Mouse (Mus musculus): ENCODE results near the gene Rdh7. TPM values are rescaled to one million over a fixed set of nuclear protein-coding genes. Genes with fewer than 3 reads are reported as not detected.
"Not testable (repeated sequence)": the region's sequence is repeated elsewhere in the genome, so short reads cannot be mapped to it uniquely, and the experiment has no call there.

Rdh7 gene
- polyA plus RNA-seq, 1 experiment from 2014 or later: not detected

DNA sequence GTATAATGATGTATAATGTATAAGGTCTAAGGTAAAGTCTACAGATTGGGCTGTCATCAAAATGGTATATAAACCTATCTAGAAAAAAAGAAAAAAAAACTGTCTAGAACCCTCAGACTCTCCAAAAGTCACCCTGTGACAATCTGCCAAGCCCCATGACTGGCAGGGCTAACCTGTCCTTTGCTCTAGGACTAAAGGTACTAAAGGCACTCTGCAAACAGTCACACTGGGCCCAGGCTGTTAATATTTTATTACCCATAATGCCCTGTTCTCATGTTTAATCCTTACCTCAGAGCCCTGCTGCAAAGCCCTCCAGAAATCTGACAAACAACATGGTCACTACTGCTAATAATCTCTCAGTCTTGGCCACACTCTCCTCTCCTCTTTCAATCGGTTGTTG is 2.1 kb downstream of the Rdh7 start:
- Histone ChIP-seq H3K4me1 (peaks cover 7% of the 10 kb centered on the region), H3K4me3 (no peak overlapping the region), H3K36me3 (replicated peaks) (no peaks in the 10 kb centered on the region), H3K27me3 (replicated peaks; ENCODE audit: low read depth, poor library complexity, severe bottlenecking) (no peaks in the 10 kb centered on the region), H3K9me3 (no peaks in the 10 kb centered on the region), H3K27ac (replicated peaks) (no peak overlapping the region)
- 84% methylated on average over 1 of the region's 1 CpGs for WGBS
- DNase-seq (ENCODE audit: low spot score): no peak

DNA sequence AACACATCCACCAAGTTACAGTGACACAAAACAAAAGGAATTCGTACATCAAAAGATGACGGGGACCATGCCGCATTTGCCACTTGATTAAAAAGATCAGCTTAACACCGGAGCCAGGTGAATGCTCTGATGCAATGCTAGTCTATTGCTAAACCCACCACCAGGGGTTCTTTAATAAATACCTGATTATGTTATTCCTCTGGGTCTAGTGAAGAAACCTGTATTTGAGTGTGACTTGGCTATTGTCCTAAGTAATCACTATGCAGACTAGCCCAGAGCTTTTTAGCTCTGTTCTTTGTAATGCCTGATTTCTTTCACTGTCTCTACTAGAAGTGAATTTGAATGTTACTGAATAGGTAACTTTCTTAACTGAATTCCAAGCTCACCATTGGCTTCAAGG is 7.6 kb downstream of the Rdh7 start:
- no peak for DNase-seq (ENCODE audit: low spot score)
- Histone ChIP-seq H3K9me3 (no peaks in the 10 kb centered on the region), H3K27me3 (replicated peaks; ENCODE audit: low read depth, poor library complexity, severe bottlenecking) (no peaks in the 10 kb centered on the region), H3K4me1 (no peaks in the 10 kb centered on the region), H3K4me3 (no peak overlapping the region), H3K36me3 (replicated peaks) (no peaks in the 10 kb centered on the region), H3K27ac (replicated peaks) (no peak overlapping the region)
- WGBS: 87% methylated on average over 4 of the region's 4 CpGs

DNA sequence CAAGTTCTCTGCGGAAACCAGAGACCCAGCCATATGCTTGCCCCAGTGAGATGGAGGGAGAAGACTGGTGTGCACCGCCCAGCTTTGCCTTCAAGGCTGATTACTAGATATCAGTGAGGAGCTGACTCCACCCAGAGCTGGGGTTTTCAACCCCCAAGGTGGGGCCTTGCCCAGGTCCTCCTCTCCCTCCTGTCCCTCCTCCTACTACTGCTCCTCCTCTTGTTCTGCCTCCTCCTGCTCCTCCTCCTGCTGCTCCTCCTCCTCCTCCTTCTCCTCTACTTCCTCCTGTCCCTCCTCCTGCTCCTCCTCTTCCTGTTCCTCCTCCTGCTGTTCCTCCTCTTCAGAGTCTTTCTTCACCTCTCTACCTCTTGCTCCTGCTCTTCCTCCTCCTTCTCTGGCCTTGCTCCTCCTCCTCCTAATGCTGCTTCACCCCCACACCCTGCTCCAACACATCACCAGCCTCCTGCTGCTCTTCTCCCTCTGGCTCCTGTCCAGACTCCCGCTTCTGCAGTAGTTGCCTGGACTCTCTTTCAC is 9.4 kb downstream of the Rdh7 start:
- no peak for DNase-seq (ENCODE audit: low spot score)
- Histone ChIP-seq H3K4me3 (no peak overlapping the region), H3K9me3 (no peaks in the 10 kb centered on the region), H3K27ac (replicated peaks) (no peak overlapping the region), H3K27me3 (replicated peaks; ENCODE audit: low read depth, poor library complexity, severe bottlenecking) (no peaks in the 10 kb centered on the region), H3K4me1 (no peaks in the 10 kb centered on the region), H3K36me3 (replicated peaks) (no peaks in the 10 kb centered on the region)
- 89% methylated on average over 3 of the region's 3 CpGs for WGBS

DNA sequence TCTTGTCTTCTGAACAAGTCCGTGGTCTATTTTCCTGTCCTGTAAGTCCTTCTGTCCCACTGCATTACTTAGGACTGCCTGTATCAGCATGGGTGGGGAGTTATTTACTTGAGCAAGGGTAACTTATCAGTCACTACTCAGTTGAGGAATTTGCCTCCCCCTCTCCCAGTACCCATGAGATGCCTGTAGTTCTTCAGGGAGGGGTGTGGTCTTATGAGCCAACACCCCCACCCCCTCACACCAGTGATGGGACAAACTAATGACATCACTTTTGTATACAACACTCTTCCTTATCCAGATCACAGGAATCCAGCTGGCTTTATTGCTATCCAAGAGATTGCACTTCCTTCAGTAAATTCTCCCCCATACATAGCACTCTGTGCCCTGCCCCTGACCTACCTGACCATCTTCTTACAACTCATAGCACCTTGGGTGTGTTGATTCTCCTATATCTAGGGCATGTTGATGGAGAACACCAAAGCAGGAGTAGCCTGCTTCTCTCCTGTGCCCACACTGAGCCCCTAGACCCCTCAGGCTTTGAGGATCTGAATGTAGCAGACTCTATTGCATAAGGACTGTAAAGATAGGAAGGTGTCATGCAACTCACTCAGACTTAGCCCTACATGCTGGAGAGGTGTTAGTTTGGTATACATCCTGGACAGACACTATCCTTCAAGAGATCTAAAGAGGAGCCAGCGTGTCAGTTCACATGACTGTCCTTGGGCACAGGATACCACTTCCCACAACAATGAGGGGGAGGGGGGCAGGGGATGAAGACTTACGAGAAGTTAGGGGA is 10.2 kb downstream of the Rdh7 start:
- WGBS: 78% methylated on average over 3 of the region's 3 CpGs
- no peak for DNase-seq (ENCODE audit: low spot score)
- no peaks in the 10 kb centered on the region for H3K36me3 ChIP-seq (replicated peaks)
- H3K4me1 ChIP-seq: no peaks in the 10 kb centered on the region
- H3K9me3 ChIP-seq: no peaks in the 10 kb centered on the region
- H3K4me3 ChIP-seq: no peak overlapping the region
- H3K27me3 ChIP-seq (replicated peaks; ENCODE audit: low read depth, poor library complexity, severe bottlenecking): no peaks in the 10 kb centered on the region
- H3K27ac ChIP-seq (replicated peaks): no peak overlapping the region

DNA sequence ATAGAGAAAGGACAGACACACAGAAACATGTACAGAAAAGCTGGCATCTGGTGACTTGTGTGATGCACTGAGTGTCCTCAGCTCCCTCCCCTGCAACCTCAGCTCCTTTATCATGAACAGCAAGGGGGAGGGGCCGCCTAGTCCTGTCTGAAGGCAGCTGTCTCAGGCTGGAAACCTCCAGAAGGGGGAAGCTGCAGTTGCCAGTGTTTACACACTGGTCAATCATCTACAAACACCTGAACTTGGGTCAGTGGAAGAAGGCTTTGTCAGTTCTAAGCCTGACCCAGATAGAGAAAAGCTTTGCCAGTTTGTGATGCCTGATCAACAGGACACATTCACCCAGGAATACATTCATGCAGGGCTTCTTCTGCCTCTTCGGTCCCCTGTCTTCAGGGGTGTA is 10.9 kb downstream of the Rdh7 start:
- no peak for DNase-seq (ENCODE audit: low spot score)
- Histone ChIP-seq H3K4me3 (no peak overlapping the region), H3K36me3 (replicated peaks) (no peaks in the 10 kb centered on the region), H3K4me1 (no peaks in the 10 kb centered on the region), H3K27ac (replicated peaks) (no peak overlapping the region), H3K9me3 (no peaks in the 10 kb centered on the region), H3K27me3 (replicated peaks; ENCODE audit: low read depth, poor library complexity, severe bottlenecking) (no peaks in the 10 kb centered on the region)
- 64% methylated on average over 2 of the region's 2 CpGs for WGBS

DNA sequence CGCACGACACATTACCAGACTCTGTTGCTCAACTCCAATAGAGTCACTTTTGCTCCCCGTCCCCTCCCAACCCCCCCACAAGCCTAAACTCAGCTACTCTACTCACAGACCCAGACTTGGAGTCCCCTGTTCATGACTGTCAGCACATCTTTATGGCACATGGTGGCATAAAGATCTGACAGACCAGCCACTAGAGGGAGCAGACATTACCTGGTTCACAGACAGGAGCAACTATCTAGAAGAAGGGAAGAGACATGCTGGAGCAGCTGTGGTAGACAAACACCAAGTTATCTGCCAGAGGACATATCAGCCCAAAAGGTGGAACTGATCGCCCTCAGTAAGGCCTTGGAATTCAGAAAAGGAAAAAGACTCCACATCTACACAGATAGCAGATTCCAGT is 16.1 kb downstream of the Rdh7 start:
- Histone ChIP-seq H3K4me3 (no peak overlapping the region), H3K4me1 (no peaks in the 10 kb centered on the region), H3K27me3 (replicated peaks; ENCODE audit: low read depth, poor library complexity, severe bottlenecking) (no peaks in the 10 kb centered on the region), H3K9me3 (peaks cover 3% of the 10 kb centered on the region; the same call in 1 of the 2 replicates), H3K36me3 (replicated peaks) (no peaks in the 10 kb centered on the region), H3K27ac (replicated peaks) (no peak overlapping the region)
- 70% methylated on average over 4 of the region's 4 CpGs for WGBS
- no peak for DNase-seq (ENCODE audit: low spot score)

DNA sequence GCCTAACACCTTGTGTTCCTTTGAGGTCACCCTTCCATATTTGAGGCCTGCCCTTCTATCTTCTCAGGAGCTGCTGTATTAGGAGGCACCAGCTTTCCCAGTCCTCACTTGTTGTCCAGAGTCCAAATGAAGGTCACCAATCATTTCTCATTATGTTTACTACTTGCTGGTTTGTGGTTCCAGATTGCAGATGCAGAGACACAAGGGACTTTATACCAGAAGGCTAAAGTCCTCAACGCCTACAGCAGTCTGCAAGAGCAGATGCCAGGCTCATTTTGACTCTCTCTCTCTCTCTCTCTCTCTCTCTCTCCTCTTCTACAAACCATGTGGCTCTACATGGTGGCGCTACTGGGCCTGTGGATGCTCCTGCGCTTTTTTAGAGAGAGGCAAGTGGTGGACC is 22.4 kb downstream of the Rdh7 start, which contains the start of gene Rdh16f2:
Gene Rdh16f2 (plus strand): TSS at position 243 of the 400 bp plus-strand sequence.
- Histone ChIP-seq H3K9me3 (peaks cover 3% of the 10 kb centered on the region; the same call in 1 of the 2 replicates), H3K4me1 (no peaks in the 10 kb centered on the region), H3K36me3 (replicated peaks) (no peaks in the 10 kb centered on the region), H3K4me3 (no peak within 1 kb of the TSS), H3K27me3 (replicated peaks; ENCODE audit: low read depth, poor library complexity, severe bottlenecking) (no peaks in the 10 kb centered on the region), H3K27ac (replicated peaks) (no peak within 1 kb of the TSS)
- 86% methylated on average over 3 of the region's 3 CpGs for WGBS
- DNase-seq (ENCODE audit: low spot score): no peak

DNA sequence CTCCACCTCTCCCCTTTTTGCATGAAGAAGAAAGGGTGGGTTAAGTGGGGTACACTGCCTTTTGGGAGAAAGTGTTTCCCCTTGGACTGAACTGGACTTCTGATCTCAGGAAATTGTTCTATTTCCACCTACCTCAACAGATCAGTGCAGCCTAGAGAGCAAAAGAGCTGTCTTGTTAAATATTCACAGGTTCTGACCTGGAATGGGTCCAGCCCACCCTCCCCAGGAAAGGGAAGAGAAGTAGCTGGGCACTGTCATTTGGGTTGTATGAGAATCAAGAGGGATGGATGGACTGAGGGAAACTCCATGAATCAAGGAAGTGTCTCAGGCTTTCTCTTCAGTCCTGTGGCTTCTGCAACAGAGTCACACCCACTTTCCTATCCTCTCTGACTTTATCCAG is 23.7 kb downstream of the Rdh7 start:
- no peak for DNase-seq (ENCODE audit: low spot score)
- H3K4me3 ChIP-seq: no peak overlapping the region

DNA sequence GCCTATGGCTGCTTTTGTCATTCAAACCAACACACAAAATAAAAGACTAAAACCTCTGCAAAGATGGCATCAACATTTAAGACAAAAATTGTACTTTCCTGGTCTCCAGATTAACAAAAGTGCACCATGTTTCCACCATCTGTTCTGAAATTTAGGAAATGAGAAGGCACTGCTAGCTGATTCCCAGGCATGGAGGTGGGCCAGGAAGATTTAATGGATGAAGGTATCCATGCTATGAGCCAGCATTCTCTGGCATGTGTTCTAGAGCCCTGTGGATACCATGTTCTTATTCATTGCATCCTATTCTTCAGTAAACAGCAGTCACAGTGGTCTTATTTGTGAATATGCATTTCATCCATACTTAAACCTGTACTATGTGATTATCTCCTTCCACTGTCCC is 32.2 kb downstream of the Rdh7 start:
- H3K9me3 ChIP-seq: no peaks in the 10 kb centered on the region
- H3K4me1 ChIP-seq: no peaks in the 10 kb centered on the region
- no peaks in the 10 kb centered on the region for H3K27me3 ChIP-seq (replicated peaks; ENCODE audit: low read depth, poor library complexity, severe bottlenecking)
- H3K36me3 ChIP-seq (replicated peaks): no peaks in the 10 kb centered on the region
- H3K4me3 ChIP-seq: no peak overlapping the region
- no peak for DNase-seq (ENCODE audit: low spot score)
- no peak overlapping the region for H3K27ac ChIP-seq (replicated peaks)

More for the DNA sequence above, 23.7 kb downstream of the Rdh7 start:
- Histone ChIP-seq H3K9me3 (no peaks in the 10 kb centered on the region; the same call in 1 of the 2 replicates), H3K27me3 (replicated peaks; ENCODE audit: low read depth, poor library complexity, severe bottlenecking) (no peaks in the 10 kb centered on the region), H3K27ac (replicated peaks) (no peak overlapping the region), H3K4me1 (no peaks in the 10 kb centered on the region), H3K36me3 (replicated peaks) (no peaks in the 10 kb centered on the region)

DNA sequence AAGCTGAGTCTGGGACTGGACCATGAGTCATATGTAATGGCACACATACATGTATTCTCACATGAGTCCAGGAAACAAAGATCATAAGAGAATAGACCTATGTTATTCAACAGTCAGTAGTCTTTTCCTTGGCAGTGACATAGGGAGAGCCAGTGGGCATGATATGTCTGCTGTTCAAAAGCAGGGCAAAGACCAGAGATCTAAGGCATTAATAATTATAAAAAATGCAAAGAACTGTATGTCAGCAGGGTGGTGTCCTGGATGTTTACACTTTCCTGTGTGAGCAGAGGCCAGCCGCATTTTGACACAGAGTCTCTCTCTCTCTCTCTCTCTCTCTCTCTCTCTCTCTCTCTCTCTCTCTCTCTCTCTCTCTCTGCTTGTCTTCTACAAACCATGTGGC is 39.0 kb downstream of the Rdh7 start, which contains the start of gene Rdh19:
Gene Rdh19 (plus strand): TSS at position 301 of the 400 bp plus-strand sequence.
- Histone ChIP-seq H3K9me3 (no peaks in the 10 kb centered on the region; the same call in 1 of the 2 replicates), H3K4me1 (no peaks in the 10 kb centered on the region), H3K27me3 (replicated peaks; ENCODE audit: low read depth, poor library complexity, severe bottlenecking) (no peaks in the 10 kb centered on the region), H3K4me3 (no peak within 1 kb of the TSS), H3K27ac (replicated peaks) (no peak within 1 kb of the TSS), H3K36me3 (replicated peaks) (no peaks in the 10 kb centered on the region)
- DNase-seq (ENCODE audit: low spot score): no peak
- 76% methylated on average over 1 of the region's 1 CpGs for WGBS

DNA sequence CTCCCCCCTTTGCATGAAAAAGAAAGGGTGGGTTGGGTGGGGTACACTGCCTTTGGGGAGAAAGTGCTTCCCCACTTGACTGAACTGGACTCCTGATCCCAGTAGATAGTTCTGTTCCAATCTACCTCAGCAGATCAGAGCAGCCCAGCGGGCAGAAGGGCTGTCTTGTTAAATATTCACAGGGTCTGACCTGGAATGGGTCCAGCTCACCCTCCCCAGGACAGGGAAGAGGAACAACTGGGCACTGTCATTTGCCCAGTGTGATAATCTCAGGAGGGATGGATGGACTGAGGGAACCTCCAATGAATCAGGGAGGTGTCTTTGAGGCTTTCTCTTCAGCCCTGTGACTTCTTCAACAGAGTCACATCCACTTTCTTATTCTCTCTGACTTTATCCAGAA is 40.5 kb downstream of the Rdh7 start:
- H3K36me3 ChIP-seq (replicated peaks): no peaks in the 10 kb centered on the region
- no peaks in the 10 kb centered on the region; the same call in 1 of the 2 replicates for H3K9me3 ChIP-seq
- 86% methylated on average over 1 of the region's 1 CpGs for WGBS
- H3K4me1 ChIP-seq: no peaks in the 10 kb centered on the region
- H3K27ac ChIP-seq (replicated peaks): no peak overlapping the region
- H3K4me3 ChIP-seq: no peak overlapping the region
- no peak for DNase-seq (ENCODE audit: low spot score)
- no peaks in the 10 kb centered on the region for H3K27me3 ChIP-seq (replicated peaks; ENCODE audit: low read depth, poor library complexity, severe bottlenecking)

DNA sequence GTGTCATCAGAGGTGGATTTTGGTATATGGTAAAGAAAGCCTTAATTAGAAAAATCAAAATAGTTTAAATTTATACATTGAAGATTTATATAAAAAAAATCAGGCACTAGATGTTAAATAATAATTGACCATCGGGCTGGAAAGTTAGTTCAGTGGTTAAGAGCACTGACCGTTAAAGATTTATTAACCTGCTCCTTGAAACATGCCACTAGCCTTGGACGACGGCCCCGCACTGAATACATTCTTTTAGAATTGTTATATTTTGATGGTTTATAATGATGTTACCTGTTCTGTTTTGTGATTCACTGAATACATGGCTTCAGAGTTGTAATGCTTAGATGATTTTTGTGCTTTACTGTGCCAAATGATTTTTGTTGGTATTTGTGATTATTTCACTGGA is 42.7 kb downstream of the Rdh7 start:
- 94% methylated on average over 5 of the region's 5 CpGs for WGBS
- H3K4me1 ChIP-seq; H3K36me3 ChIP-seq (replicated peaks); H3K27me3 ChIP-seq (replicated peaks; ENCODE audit: low read depth, poor library complexity, severe bottlenecking); DNase-seq (ENCODE audit: low spot score); H3K4me3 ChIP-seq; H3K9me3 ChIP-seq; H3K27ac ChIP-seq (replicated peaks): not testable (repeated sequence)

DNA sequence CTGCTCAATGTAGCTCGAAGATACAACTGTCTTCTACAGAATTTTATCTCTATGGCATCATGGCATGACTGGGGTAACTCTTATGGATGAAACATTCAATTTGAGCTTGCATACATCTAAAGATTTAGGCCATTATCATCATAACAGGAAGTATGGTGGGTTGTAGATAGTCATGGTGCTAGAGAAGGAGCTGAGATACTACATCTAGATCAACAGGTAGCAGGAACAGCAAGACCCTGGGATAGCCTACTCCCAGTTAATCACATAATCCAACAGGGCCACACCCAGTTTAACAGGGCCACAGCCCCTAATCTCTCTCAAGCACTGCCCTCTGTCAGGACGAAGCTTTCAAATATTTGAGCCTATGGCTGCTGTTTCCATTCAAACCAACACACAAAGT is 47.8 kb downstream of the Rdh7 start:
- Histone ChIP-seq H3K9me3 (no peaks in the 10 kb centered on the region), H3K4me1 (no peaks in the 10 kb centered on the region), H3K27ac (replicated peaks) (no peak overlapping the region), H3K4me3 (no peak overlapping the region), H3K27me3 (replicated peaks; ENCODE audit: low read depth, poor library complexity, severe bottlenecking) (no peaks in the 10 kb centered on the region), H3K36me3 (replicated peaks) (no peaks in the 10 kb centered on the region)
- 72% methylated on average over 2 of the region's 2 CpGs for WGBS
- DNase-seq (ENCODE audit: low spot score): no peak

Measured in embryonic facial prominence, embryonic 10.5 days (tissue).